Mouse (Mus musculus) MEL (cell line): Measurements from ENCODE around the gene Slc41a2.

Source experiments
- CHD1 ChIP-seq: IDR thresholded peaks from 2 replicates; pipeline ENCODE4 v1.6.1; 2012; ENCODE audit warnings: low read depth, mild to moderate bottlenecking, inconsistent platforms, low read length, improper control_type of control experiment
- CTCF ChIP-seq, 3 experiments: IDR thresholded peaks in 2 of 3; conservative IDR thresholded peaks in 1 of 3; 2 replicates each; pipeline ENCODE4 v1.5.1; 2011 to 2012; ENCODE audit warnings: low read length in 3 of 3, low read depth in 2 of 3, mild to moderate bottlenecking in 2 of 3, improper control_type of control experiment in 1 of 3, inconsistent platforms in 1 of 3, mixed read lengths in 1 of 3, moderate library complexity in 1 of 3; ENCODE audit not compliant: control insufficient read depth in 1 of 3, insufficient read depth in 1 of 3, poor library complexity in 1 of 3, severe bottlenecking in 1 of 3
- ELF1 ChIP-seq: IDR thresholded peaks from 2 replicates; pipeline ENCODE4 v1.6.1; 2014; ENCODE audit warnings: low read depth, mild to moderate bottlenecking, inconsistent platforms, low read length, improper control_type of control experiment, moderate library complexity
- ETS1 ChIP-seq: IDR thresholded peaks from 2 replicates; pipeline ENCODE4 v1.6.1; 2012; ENCODE audit warnings: low read depth, mild to moderate bottlenecking, inconsistent platforms, low read length, improper control_type of control experiment, moderate library complexity
- MAX ChIP-seq: IDR thresholded peaks from 2 replicates; pipeline ENCODE4 v1.6.1; 2011; ENCODE audit warnings: low read length, improper control_type of control experiment
- RCOR1 ChIP-seq: IDR thresholded peaks from 2 replicates; pipeline ENCODE4 v1.6.1; 2012; ENCODE audit warnings: low read depth, mild to moderate bottlenecking, inconsistent platforms, low read length, improper control_type of control experiment
- TBP ChIP-seq: IDR thresholded peaks from 2 replicates; pipeline ENCODE4 v1.8.0; 2011; ENCODE audit warnings: low read depth, low read length, improper control_type of control experiment

DNA sequence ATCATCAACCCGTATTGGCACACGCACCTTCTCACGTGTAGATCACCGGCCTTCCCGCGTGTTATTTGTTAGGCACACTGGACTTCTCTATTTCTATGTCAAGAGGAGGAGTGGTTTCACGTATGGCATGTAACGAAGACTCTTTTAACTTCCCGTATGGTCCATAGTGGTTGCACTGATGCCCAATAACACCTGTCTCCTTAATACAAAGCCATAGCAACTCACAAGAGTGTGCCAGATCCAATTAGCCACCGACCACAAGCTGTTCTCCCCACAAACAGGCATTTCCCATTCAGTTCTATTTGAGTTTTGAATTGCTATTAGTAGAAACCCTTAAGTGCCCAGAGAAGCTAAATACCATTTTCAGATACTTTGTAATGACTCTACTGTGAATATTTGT is 117.5 kb downstream of the Slc41a2 start:
- TF ChIP-seq ELF1 (no peak), MAX (no peak), TBP (no peak), CTCF (IDR thresholded peaks at IDR 0.05 in 2 of 3, conservative IDR thresholded peaks at IDR 0.05 in 1 of 3; ENCODE audit: control insufficient read depth in 1 of 3, insufficient read depth in 1 of 3, low read depth in 2 of 3, low read length in 3 of 3, poor library complexity in 1 of 3, severe bottlenecking in 1 of 3) (no peak), RCOR1 (no peak), ETS1 (no peak), CHD1 (no peak)
